Mouse (Mus musculus) myocyte (in vitro differentiated cells): ENCODE results near the gene Peli2.

Source experiments
- POLR2A ChIP-seq: IDR thresholded peaks from one replicate; pipeline ENCODE4 v1.6.1; 2011; ENCODE audit warnings: low read depth, mild to moderate bottlenecking, control low read depth, moderate library complexity; ENCODE audit not compliant: insufficient read length
- SRF ChIP-seq: IDR thresholded peaks from one replicate; pipeline ENCODE4 v1.6.1; 2011; ENCODE audit warnings: low read depth; ENCODE audit not compliant: control insufficient read depth, insufficient read length

GRCm38 (mm10) chr14:48198957-48199356, 78.3 kb downstream of the Peli2 start:
- no peak for TF ChIP-seq SRF
- TF ChIP-seq POLR2A = no peak
